Mouse (Mus musculus) gastrocnemius, postnatal 25 days (tissue): ENCODE measurements at regions not wholly inside any gene's neighbourhood (a gene's known extent, or its start where the extent isn't known, plus 50 kb on each side); places are given as distances from the start of the nearest gene placed in this dataset.

Experiments used
- DNase-seq: peaks from one replicate; pipeline ENCODE4 v3.0.0; 2022

- no peak for DNase-seq
These were observed 137.9 kb upstream of the Slc35f3 start for GRCm38 (mm10) chr8:126160356-126160975.

- no peak for DNase-seq
These were observed 135.5 kb upstream of the Slc35f3 start for GRCm38 (mm10) chr8:126162748-126163371.

- DNase-seq, result no peak
These were observed 134.4 kb upstream of the Slc35f3 start for GRCm38 (mm10) chr8:126163954-126164353.

GRCm38 (mm10) chr8:126165486-126166095 is 132.8 kb upstream of the Slc35f3 start:
- DNase-seq, result no peak

DNA sequence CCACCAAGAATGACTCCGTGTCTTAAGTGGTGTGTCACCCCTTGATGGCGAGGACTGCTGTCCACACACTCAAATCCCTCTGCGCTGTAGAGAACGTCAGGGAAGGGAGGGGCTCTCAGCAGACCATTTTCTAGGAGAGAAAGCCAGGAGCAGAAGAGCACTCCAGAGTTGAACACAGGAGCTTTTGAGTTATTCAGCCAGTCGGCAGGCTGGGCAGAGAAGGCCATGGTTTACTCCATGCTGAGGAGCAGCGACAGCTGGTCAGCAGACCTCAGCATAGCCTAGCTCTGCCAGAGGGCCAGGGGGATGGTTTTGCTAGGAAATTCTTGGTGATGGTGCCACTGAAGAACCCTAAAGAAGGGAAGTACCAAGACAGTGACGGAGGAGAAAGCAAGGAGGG is 132.0 kb upstream of the Slc35f3 start:
- DNase-seq, result no peak

GRCm38 (mm10) chr8:126174451-126174850 is 123.9 kb upstream of the Slc35f3 start:
- DNase-seq, result no peak

DNA sequence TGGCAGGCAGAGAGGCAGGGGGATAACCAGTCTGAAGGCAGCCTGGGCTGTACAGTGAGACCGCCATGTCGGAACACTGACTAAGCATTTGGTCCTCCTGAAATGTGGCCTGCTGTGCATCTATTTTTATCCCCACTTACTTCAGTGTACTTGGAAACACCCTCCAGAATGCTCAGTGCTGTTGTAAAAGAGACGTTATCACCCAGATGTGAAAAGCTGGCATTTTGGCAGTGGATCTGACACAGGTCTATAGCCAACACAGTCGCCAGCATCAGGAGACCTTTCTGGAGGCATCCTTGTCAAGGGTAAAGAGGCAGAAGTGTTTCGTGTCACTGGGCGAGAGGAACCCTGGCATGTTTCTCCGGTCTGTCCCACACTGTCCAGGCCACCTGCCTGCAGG is 122.1 kb upstream of the Slc35f3 start:
- DNase-seq, result no peak

GRCm38 (mm10) chr8:126177855-126178254 is 120.5 kb upstream of the Slc35f3 start:
- no peak for DNase-seq

DNA sequence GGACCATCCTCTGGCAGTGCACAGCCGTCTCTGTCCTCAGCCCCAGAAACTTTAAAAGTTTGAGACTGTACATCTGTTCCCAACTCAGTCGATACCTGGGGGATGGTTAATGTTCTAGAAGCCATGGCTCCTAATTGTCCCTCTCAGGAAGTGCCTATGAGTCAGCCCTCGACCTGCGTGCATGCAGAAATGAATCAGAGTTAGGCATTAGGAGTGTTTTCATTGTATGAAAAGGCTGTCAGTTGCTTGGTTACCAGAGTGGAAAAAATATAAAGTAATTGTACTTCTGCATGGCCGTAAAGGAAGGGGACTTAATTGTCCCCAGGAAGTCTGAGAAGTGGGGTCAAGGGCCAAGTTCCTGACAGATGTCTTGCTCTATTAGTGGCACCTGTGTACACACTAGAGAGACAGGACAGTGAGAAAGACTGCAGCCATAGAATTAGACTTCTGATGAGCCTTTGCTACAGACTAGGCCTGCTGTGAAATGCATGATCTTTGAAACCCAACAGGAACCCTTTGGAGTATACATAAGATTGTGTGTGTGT is 109.5 kb upstream of the Slc35f3 start:
- no peak for DNase-seq

- DNase-seq, result no peak
These were observed 102.7 kb upstream of the Slc35f3 start for GRCm38 (mm10) chr8:126195616-126196015.

- no peak for DNase-seq
These were observed 87.8 kb upstream of the Slc35f3 start for GRCm38 (mm10) chr8:126210561-126210960.

DNA sequence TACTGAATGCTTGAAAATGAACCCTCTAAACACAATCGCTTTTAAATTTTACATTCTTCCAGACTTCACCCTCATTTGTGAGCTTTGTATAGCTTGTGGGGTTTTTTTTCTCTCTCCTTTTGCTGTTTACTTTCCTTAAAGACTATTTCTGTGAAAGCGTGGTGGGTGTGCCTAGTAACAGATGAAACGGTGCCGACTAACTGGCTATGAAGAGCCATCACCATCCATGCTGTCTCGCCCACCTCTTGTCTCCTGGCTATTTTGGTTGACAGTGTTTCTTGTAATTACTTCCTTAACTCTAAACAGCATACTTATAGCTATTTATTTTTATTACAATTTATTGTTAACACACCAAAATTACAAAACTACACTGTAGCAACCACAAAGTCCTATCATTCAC is 85.6 kb upstream of the Slc35f3 start:
- no peak for DNase-seq

- DNase-seq, result no peak
These were observed 83.8 kb upstream of the Slc35f3 start for GRCm38 (mm10) chr8:126214571-126214970.

DNA sequence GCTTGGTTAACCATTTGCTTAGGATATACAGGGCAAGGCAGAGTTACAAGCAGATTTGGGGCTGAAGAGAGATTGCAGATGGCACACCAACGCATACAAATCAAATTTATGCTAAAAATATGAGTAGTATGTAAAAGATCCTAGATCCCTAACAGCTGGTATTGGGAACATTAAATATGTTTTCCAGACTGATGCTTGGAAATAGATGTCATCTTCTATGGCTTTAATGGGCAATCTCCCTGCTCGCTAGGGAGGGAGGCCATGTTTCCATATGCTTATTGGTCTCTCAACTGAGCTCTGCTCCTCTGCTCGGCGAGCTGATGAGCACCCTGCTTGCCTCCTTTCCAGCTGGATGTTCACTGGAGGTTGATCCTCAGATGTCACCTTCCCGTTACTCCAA is 82.0 kb upstream of the Slc35f3 start:
- no peak for DNase-seq

DNA sequence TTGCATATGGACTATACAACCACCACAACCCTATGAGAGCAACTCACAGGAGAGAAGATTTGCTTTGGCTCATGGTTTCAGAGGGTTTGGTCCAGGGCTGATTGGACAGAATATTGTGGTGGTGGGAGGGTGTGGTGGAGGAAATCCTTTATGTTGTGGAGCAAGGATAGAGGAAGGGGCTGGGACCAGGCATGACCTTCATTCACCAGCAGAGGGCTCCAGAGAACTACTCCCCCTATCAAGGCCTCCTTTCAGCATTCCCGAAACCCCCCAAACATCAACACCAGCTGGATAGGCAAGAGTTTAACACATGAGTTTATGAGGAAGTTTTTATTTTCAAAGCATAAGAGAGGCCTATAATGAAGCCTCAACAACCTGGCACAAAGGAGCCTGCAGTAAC is 76.7 kb upstream of the Slc35f3 start:
- DNase-seq, result no peak

- no peak for DNase-seq
These were observed 66.6 kb upstream of the Slc35f3 start for GRCm38 (mm10) chr8:126231801-126232200.

GRCm38 (mm10) chr8:126232521-126232920 is 65.8 kb upstream of the Slc35f3 start:
- DNase-seq, result no peak

- DNase-seq, result no peak
These were observed 58.7 kb upstream of the Slc35f3 start for GRCm38 (mm10) chr8:126239684-126240083.

DNA sequence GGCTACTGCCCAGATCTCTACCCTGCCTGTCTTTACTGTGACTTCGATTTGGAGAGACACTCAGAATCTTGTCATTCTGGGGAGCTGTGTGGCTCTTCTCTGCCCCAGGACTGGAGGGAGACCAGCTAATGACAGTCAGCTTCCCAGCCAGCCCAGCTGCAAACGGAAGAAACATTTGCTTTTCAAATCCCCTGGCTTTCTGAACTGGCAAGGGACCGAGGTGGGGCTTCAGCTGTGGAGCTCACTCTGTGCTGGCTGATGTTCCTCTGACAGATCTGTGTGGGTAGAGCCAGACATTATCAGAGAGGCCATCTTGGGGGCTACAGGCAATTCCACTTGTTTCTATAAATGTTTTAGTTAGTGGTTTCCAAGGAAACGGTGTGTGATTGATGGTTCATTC is 54.0 kb upstream of the Slc35f3 start:
- DNase-seq, result peak; percentile 55
